Mouse (Mus musculus) heart, embryonic 15.5 days (tissue): Measurements from ENCODE around the gene Foxe3. TPM values are rescaled to one million over a fixed set of nuclear protein-coding genes. Genes with fewer than 3 reads are reported as not detected.
"Not testable (repeated sequence)": the region's sequence is repeated elsewhere in the genome, so short reads cannot be mapped to it uniquely, and the experiment has no call there.

Source experiments
- ATAC-seq: fragments of 200-750 bp; cut with Nextera tagmentation; replicated peaks from 2 replicates; pipeline ENCODE4 v1.8.0; 2017; ENCODE audit warnings: low read depth, moderate TSS enrichment; ENCODE audit not compliant: insufficient number of reproducible peaks, insufficient read depth, low FRiP score
- H3K27ac ChIP-seq: fragments of 300-500 bp; sonication (generic); 2 replicates; pipeline ENCODE4 v1.5.1; 2015; ENCODE audit warnings: mild to moderate bottlenecking, inconsistent platforms
- H3K27me3 ChIP-seq: fragments of 300-500 bp; sonication (generic); 2 replicates; pipeline ENCODE4 v1.6.1; 2015; ENCODE audit warnings: inconsistent platforms
- H3K36me3 ChIP-seq: fragments of 300-500 bp; sonication (generic); 2 replicates; pipeline ENCODE4 v1.6.1; 2015; ENCODE audit warnings: mild to moderate bottlenecking, inconsistent platforms
- H3K4me1 ChIP-seq: fragments of 300-500 bp; sonication (generic); replicated peaks from 2 replicates; pipeline ENCODE4 v1.6.1; 2015; ENCODE audit warnings: inconsistent platforms
- H3K4me2 ChIP-seq: fragments of 300-500 bp; sonication (generic); 2 replicates; pipeline ENCODE4 v1.6.1; 2015; ENCODE audit warnings: inconsistent platforms, mild to moderate bottlenecking, moderate library complexity
- H3K4me3 ChIP-seq: fragments of 300-500 bp; sonication (generic); 2 replicates; pipeline ENCODE4 v1.5.1; 2015; ENCODE audit warnings: mild to moderate bottlenecking, inconsistent platforms
- H3K9ac ChIP-seq: fragments of 300-500 bp; sonication (generic); 2 replicates; pipeline ENCODE4 v1.6.1; 2015; ENCODE audit warnings: mild to moderate bottlenecking, inconsistent platforms
- H3K9me3 ChIP-seq: fragments of 300-500 bp; sonication (generic); replicated peaks from 2 replicates; pipeline ENCODE4 v1.6.1; 2016; ENCODE audit warnings: inconsistent platforms
- WGBS: fragments of 180-500 bp; shearing (Covaris S2); methylation state at CpG from one replicate; pipeline ENCODE4 v1.1.7; 2015; ENCODE audit warnings: mixed read lengths; 5-methylcytosine and 5-hydroxymethylcytosine counted together
- polyA plus RNA-seq: library from polyadenylated mRNA; unstranded; fragments of >200 nt; fragmentation: Nextera tagmentation; extraction: Ambion mirVana; gene quantifications from 2 replicates; pipeline ENCODE4 v1.2.1, GENCODE M21; 2015

The Foxe3 gene
- polyA plus RNA-seq, result not detected in 2 replicates

- no peaks in the 10 kb centered on the region for H3K36me3 ChIP-seq
- H3K4me2 ChIP-seq, result peak within 1 kb of the TSS; percentile 73
- no peak within 1 kb of the TSS for H3K27ac ChIP-seq
- no peak within 1 kb of the TSS for H3K9ac ChIP-seq
- no peaks in the 10 kb centered on the region for H3K9me3 ChIP-seq
- 3% methylated on average over 25 of the region's 25 CpGs for whole genome bisulfite sequencing
- peaks cover 14% of the 10 kb centered on the region for H3K4me1 ChIP-seq
- H3K4me3 ChIP-seq, result peak within 1 kb of the TSS; percentile 42
- ATAC-seq, result no peak
- peaks cover 90% of the 10 kb centered on the region for H3K27me3 ChIP-seq
These were observed at the start of gene Foxe3 for GRCm38 (mm10) chr4:114925917-114926312. Gene Foxe3, minus strand, starts transcription at chr4:114926013.

DNA sequence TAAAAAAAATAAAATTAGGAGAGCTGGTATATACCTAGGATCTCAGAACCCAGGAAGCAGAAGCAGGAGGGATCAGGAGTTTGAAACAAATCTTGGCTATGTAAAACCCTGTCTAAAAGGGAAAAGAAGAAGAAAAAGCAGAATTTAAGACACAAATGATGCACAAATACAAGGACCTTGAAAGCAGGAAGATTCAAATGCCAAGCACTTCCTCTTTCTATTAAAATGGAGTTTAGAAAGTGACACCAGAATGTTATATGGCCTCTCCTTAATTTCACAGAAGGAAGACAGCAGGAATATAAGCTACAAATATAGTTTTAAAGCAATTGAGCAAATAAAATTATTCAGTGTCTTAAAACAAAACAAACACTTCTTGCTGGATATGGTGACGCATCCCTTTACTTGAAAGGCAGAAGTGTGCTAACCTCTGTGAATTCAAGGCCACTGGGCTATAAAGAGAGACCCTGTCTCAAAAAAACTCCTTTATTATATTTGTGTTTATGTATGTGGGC lies 47.5 kb upstream of the Foxe3 start:
- H3K9ac ChIP-seq, result no peak overlapping the region
- no peak overlapping the region for H3K4me2 ChIP-seq
- 90% methylated on average over 1 of the region's 1 CpGs for WGBS
- H3K36me3 ChIP-seq, result peaks cover 5% of the 10 kb centered on the region; the same call in 1 of the 2 replicates
- no peak for ATAC-seq
- no peak overlapping the region for H3K4me3 ChIP-seq
- H3K4me1 ChIP-seq, result no peaks in the 10 kb centered on the region
- H3K27me3 ChIP-seq, result no peaks in the 10 kb centered on the region
- H3K9me3 ChIP-seq, result no peaks in the 10 kb centered on the region
- no peak overlapping the region for H3K27ac ChIP-seq

GRCm38 (mm10) chr4:114970736-114971135 lies 44.9 kb upstream of the Foxe3 start:
- WGBS, result 87% methylated on average over 5 of the region's 5 CpGs
- H3K27ac ChIP-seq, result no peak overlapping the region
- no peak for ATAC-seq
- no peak overlapping the region for H3K9ac ChIP-seq
- no peaks in the 10 kb centered on the region for H3K9me3 ChIP-seq
- H3K36me3 ChIP-seq, result peaks cover 24% of the 10 kb centered on the region
- H3K4me1 ChIP-seq, result no peaks in the 10 kb centered on the region
- no peak overlapping the region for H3K4me2 ChIP-seq
- H3K27me3 ChIP-seq, result no peaks in the 10 kb centered on the region
- no peak overlapping the region for H3K4me3 ChIP-seq

DNA sequence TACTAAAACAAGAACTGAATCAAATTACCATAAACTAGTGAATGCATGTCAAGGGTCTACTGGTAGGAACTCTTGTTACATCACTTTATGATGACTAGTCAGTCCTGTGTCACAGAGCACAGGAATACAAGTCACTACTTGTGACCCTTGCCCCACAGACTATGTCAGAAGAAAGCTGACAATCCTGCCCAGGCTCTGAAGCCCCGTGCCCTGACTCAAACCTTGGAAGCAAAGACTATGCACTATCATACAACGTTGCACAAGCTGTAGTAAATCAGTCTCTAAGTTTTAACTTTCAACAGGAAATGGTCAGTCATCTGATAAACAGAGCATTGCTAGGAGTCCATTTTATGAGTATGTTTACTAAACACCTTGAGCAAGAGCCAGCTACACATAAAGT lies 35.1 kb upstream of the Foxe3 start:
- ATAC-seq, H3K4me1 ChIP-seq, H3K4me3 ChIP-seq, H3K27me3 ChIP-seq, H3K27ac ChIP-seq, H3K4me2 ChIP-seq, H3K9ac ChIP-seq, H3K9me3 ChIP-seq: not testable (repeated sequence)
- 72% methylated on average over 2 of the region's 2 CpGs for WGBS
- H3K36me3 ChIP-seq, result peaks cover 19% of the 10 kb centered on the region

DNA sequence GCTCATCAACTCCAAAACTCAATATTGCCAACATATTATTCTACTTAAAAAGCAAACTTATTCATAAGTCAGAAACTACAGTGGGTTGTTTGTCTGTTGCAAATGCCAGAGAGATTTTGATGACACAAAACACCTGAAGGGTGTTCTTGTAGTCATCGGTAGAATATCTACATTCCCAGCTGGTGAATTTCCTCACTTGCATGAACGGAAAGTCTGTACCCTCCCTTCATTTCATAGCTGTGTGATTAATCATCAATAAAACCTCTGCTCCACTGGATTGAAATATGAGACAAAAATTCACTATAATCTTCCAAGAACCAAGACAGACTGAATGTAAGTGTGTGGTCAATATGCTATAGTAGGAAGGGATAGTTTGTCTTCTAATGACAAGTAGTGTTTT lies 33.7 kb upstream of the Foxe3 start:
- Histone ChIP-seq H3K4me1 (no peaks in the 10 kb centered on the region), H3K27me3 (no peaks in the 10 kb centered on the region), H3K27ac (no peak overlapping the region), H3K9ac (no peak overlapping the region), H3K4me3 (no peak overlapping the region), H3K36me3 (peaks cover 15% of the 10 kb centered on the region), H3K4me2 (no peak overlapping the region), H3K9me3 (no peaks in the 10 kb centered on the region)
- no peak for ATAC-seq
- 77% methylated on average over 2 of the region's 2 CpGs for WGBS

DNA sequence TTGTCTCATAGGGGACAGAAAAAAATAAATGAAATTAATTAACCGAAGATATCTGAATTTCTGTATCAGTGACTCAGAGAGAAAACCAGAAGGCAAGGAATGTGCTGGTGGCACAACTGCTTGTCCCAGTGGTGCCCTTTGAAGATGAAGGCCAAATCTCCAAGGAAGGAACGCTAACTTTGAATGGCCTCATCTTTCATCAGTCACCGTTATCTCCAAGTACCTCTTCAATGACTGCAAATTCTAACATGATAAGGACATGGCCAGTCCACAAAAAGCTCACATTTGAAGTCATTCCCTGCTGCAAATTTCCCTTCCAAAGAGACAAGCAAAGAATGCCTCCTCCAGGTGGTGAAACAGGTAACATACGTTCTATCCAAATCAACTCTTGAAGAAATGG lies 33.0 kb upstream of the Foxe3 start:
- no peak for ATAC-seq

DNA sequence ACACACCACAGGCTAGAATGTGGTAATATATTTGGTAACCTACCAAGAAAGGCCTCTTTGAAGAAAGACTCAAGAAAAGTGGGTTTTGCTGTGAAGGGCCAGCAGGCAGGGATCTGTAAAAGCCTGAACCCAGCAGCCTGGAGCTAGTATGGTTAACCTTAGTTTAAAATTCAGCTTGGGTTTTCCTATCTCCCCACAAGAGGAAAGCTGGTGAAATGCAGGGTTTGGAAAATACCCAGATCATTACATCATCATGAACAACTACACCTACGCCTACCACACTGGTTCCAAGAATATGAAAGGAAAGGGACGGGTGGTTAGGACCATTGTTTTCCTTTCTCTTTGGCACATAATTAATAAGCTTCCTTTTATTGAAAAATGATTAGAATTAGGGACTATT lies 32.4 kb upstream of the Foxe3 start:
- Histone ChIP-seq H3K27me3 (no peaks in the 10 kb centered on the region), H3K27ac (no peak overlapping the region), H3K4me1 (no peaks in the 10 kb centered on the region), H3K9me3 (no peaks in the 10 kb centered on the region), H3K4me3 (no peak overlapping the region), H3K4me2 (no peak overlapping the region), H3K9ac (no peak overlapping the region), H3K36me3 (peaks cover 11% of the 10 kb centered on the region)
- WGBS, result 64% methylated on average over 2 of the region's 2 CpGs
- no peak for ATAC-seq

More for the DNA sequence above, 33.0 kb upstream of the Foxe3 start:
- Histone ChIP-seq H3K27ac (no peak overlapping the region), H3K9ac (no peak overlapping the region), H3K4me1 (no peaks in the 10 kb centered on the region), H3K9me3 (no peaks in the 10 kb centered on the region), H3K4me2 (no peak overlapping the region), H3K4me3 (no peak overlapping the region), H3K36me3 (peaks cover 12% of the 10 kb centered on the region), H3K27me3 (no peaks in the 10 kb centered on the region)
- 61% methylated on average over 4 of the region's 4 CpGs for WGBS

- H3K9ac ChIP-seq, result no peak overlapping the region
- no peak overlapping the region for H3K4me2 ChIP-seq
- H3K9me3 ChIP-seq, result no peaks in the 10 kb centered on the region
- H3K4me1 ChIP-seq, result no peaks in the 10 kb centered on the region
- no peak overlapping the region for H3K4me3 ChIP-seq
- peaks cover 3% of the 10 kb centered on the region for H3K36me3 ChIP-seq
- ATAC-seq, result no peak
- no peaks in the 10 kb centered on the region for H3K27me3 ChIP-seq
- H3K27ac ChIP-seq, result no peak overlapping the region
These were observed 31.6 kb upstream of the Foxe3 start for GRCm38 (mm10) chr4:114957403-114957802.

DNA sequence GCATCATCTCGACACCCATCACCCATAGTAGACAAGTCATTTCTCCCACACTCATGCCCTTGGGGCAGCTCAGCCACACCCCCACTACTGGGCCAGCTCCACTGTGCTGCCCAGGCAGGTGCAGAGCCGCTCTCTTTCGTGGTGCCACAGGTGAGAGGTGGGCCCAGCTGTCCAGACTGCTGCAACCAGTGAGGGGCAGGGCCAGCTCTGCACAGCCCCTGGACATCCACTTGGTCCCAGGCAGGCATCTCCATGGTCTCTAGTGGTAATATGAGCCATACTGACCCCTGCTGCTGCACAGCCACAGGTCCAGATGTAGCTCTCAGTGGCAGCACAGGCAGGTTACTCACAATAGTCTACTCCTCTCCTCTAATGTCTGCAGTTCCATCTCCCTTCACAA lies 27.4 kb upstream of the Foxe3 start:
- no peaks in the 10 kb centered on the region for H3K36me3 ChIP-seq
- H3K27ac ChIP-seq, result no peak overlapping the region
- WGBS, result 78% methylated on average over 3 of the region's 3 CpGs
- H3K4me1 ChIP-seq, result no peaks in the 10 kb centered on the region
- ATAC-seq, result no peak
- no peak overlapping the region for H3K9ac ChIP-seq
- H3K4me3 ChIP-seq, result no peak overlapping the region
- peaks cover 9% of the 10 kb centered on the region for H3K27me3 ChIP-seq
- no peaks in the 10 kb centered on the region for H3K9me3 ChIP-seq
- no peak overlapping the region for H3K4me2 ChIP-seq

DNA sequence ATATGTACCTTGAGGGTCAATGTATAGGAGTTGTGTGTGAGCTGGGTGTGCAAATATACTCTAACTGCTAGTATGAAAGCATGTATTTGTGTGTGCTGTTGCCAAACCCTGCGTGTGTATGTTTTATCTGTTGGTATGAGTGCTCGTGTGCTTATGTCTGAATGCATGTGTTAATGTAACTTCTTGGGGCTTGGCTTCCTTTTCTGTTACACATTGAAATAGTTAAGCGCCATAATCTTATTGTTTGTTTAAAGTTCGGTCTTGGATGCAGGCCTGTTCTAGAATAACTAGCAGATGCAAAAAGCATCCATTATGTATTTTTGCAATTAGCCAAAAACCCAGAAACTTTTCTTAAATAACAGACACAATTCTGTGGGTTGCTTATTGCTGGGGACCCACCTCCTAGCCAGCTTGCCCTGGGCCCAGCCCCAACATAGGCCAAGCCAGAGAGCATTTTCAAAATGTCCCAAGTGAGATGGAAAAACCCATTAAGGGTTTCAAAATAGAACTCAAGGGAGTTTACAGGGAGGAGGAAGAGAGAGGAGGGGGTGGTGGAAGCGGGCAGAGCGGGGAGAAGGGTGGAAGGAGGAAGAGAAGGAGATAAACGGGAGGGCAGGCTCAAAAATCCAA lies 22.2 kb upstream of the Foxe3 start:
- no peaks in the 10 kb centered on the region for H3K36me3 ChIP-seq
- 51% methylated on average over 7 of the region's 7 CpGs for WGBS
- H3K27ac ChIP-seq, result no peak overlapping the region
- no peaks in the 10 kb centered on the region for H3K4me1 ChIP-seq
- H3K4me3 ChIP-seq, result no peak overlapping the region
- no peak overlapping the region for H3K9ac ChIP-seq
- H3K27me3 ChIP-seq, result peaks cover 30% of the 10 kb centered on the region
- no peaks in the 10 kb centered on the region for H3K9me3 ChIP-seq
- no peak overlapping the region for H3K4me2 ChIP-seq
- ATAC-seq, result no peak

DNA sequence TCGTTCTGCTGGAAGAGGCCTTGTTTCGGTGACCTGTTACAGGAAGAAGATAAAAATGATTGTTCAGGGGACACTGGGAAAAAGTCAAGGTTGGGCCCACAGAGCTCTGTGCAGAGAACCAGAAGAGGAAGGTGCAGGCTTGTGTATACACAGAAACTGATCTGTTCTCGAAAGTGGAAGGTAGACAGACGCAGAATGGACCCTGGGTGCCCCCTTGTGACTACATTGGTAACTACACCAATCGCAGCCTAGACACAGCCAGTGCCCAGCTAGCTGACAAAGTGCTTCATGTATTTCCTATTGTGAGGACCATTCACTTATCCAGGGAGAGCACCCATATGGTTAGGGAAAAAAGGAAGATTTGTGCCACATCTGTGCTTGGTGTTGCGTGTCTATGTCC lies 21.6 kb upstream of the Foxe3 start:
- ATAC-seq, result no peak; the same call in 1 of the 2 replicates
- H3K4me2 ChIP-seq, result no peak overlapping the region
- H3K4me1 ChIP-seq, result no peaks in the 10 kb centered on the region
- no peak overlapping the region for H3K4me3 ChIP-seq
- no peak overlapping the region for H3K27ac ChIP-seq
- peaks cover 30% of the 10 kb centered on the region for H3K27me3 ChIP-seq
- 25% methylated on average over 6 of the region's 6 CpGs for WGBS
- H3K9me3 ChIP-seq, result no peaks in the 10 kb centered on the region
- no peaks in the 10 kb centered on the region for H3K36me3 ChIP-seq
- no peak overlapping the region for H3K9ac ChIP-seq

- H3K4me3 ChIP-seq, result no peak overlapping the region
- no peak overlapping the region for H3K4me2 ChIP-seq
- no peak overlapping the region for H3K9ac ChIP-seq
- H3K4me1 ChIP-seq, result no peaks in the 10 kb centered on the region
- H3K27ac ChIP-seq, result no peak overlapping the region
- no peaks in the 10 kb centered on the region for H3K36me3 ChIP-seq
- WGBS, result 83% methylated on average over 4 of the region's 4 CpGs
- no peak for ATAC-seq
- H3K9me3 ChIP-seq, result no peaks in the 10 kb centered on the region
- H3K27me3 ChIP-seq, result peaks cover 30% of the 10 kb centered on the region
These were observed 20.6 kb upstream of the Foxe3 start for GRCm38 (mm10) chr4:114946416-114946815.
